Mouse (Mus musculus) kidney, postnatal 25 days (tissue): ENCODE results near the gene Slc25a23.

Experiments used
- DNase-seq, 2 experiments: peaks; one replicate each; pipeline ENCODE4 v3.0.0; 2021; ENCODE audit warnings: mixed read lengths in 2 of 2

Gene Slc25a23

GRCm38 (mm10) chr17:57059486-57059977, at the start of gene Slc25a23:
TSS of gene Slc25a23 (minus strand) at chr17:57059863.
- DNase-seq = peak; percentile 79 to 89

DNA sequence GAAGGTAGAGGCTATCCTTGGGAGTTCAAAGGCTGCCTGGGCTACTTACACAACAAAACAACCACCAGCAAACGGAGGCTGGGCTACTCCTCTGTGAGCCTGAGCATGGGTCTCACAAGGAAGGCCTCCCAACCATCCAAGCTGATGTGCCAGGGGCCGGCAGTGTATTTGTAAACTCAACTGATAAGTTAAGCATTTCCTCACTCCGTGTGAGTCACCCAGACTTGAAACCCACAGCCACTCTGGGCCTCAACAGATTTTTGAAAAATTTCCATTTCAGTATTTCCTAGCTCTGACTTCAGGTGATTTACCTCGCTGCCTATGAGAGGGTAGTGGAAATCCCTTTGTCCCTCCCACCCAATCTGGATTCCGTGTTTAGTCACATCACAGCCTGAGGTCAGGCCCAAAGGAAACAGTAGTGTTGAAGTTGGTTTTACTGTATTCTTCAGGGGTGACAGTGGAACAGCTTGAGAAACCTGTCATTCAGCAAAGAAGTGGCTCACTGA, 49.1 kb upstream of the Slc25a23 start:
- no peak for DNase-seq

- DNase-seq = no peak
Observed at GRCm38 (mm10) chr17:57108040-57108665, 48.5 kb upstream of the Slc25a23 start.

DNA sequence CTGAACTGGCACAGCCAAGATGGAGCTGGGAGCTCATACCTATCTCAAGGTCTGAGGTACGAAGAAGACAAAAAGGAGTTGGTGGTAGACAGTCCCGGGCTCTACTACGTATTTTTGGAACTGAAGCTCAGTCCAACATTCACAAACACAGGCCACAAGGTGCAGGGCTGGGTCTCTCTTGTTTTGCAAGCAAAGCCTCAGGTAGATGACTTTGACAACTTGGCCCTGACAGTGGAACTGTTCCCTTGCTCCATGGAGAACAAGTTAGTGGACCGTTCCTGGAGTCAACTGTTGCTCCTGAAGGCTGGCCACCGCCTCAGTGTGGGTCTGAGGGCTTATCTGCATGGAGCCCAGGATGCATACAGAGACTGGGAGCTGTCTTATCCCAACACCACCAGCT, 47.4 kb upstream of the Slc25a23 start:
- DNase-seq = no peak

DNA sequence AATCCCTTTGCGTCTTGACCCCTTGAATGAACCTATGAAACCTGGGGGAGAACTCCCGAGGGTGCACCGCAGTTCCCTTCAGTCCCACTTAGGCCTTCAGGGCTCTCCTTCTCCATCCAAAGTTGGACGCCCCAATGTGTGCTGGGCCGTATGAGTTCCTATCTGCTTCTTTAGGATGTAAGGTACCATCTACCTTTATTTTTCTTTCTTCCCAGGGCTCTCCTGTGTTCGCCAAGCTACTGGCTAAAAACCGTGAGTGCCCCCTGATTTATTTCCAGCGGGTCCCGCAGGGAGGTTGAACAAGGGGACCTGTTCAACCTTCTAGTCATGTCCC, 46.3 kb upstream of the Slc25a23 start:
- no peak for DNase-seq

GRCm38 (mm10) chr17:57105181-57106034, 45.7 kb upstream of the Slc25a23 start, which contains the start of gene Tnfsf9:
TSS of gene Tnfsf9 (plus strand) at chr17:57105325.
- peak; percentile 36 to 50 for DNase-seq

GRCm38 (mm10) chr17:57104496-57104895, 44.8 kb upstream of the Slc25a23 start:
- no peak for DNase-seq

DNA sequence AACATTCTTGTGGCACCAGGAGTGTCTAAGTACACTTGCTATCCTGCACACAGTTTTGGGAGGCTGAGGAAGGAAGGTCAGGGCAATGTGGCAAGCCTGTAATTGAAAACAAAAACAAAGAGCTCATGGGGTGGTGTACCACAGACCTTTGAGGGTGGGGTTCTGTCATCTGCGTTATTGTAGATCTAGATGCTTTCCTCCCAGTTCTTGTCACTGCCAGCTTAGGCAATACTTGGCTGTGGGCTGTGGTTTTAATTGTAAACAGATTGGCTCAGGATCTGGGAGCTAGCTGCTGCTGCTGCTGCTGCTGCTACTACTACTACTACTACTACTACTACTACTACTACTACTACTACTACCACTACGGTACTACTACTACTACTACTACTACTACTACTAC, 42.6 kb upstream of the Slc25a23 start:
- no peak for DNase-seq

DNA sequence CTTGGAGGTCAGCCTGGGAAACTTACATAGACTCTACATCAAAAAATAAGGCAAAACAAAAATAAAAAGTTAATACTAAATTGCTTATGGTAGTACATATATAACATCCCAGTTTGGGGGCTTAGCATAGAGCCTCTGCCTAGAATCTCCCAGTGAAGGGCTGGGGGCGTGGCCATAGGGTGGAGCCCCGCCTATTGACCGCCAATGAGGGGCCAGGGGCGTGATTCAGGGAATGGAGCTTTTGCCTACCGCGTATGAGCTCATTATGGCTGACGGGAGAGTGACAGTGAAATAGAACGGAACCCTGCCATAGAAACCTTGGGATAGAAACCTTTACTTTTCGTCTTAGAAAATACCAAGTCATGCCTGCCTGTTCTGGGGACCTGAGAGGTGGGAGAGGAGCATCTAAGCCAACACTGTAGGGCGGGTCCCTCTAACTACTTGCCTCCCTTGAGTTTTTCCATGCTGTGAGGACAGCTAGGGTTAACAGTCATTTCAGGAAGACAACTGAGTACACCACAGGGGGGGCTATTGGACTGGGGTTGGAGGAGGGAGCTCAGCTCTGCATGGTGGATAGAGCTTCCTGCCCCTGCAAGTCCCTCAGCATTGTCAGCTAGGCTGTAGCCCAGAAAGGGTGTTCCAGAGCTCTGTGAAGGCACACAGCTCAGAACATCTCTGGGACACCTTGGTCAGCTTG, 40.1 kb upstream of the Slc25a23 start:
- no peak for DNase-seq

DNA sequence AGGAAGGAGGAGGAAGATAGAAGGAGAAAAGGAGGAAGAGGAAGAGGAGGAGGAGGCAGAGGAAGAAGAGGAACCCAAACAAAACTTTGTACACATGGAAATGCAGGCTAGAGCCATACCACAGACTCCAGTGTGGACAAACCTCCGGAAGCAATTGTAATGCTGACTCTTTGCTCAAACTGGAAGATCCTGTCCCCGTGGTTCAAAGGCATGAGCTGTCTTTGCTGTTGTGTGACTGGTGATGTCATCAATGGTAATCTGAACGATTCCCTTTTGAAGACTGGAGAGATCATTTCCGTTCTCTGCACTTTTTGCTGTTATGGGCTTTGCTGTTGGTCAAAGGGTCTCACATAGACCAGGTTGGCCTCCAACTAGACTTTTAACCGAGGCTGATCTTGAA, 38.7 kb upstream of the Slc25a23 start:
- no peak for DNase-seq

DNA sequence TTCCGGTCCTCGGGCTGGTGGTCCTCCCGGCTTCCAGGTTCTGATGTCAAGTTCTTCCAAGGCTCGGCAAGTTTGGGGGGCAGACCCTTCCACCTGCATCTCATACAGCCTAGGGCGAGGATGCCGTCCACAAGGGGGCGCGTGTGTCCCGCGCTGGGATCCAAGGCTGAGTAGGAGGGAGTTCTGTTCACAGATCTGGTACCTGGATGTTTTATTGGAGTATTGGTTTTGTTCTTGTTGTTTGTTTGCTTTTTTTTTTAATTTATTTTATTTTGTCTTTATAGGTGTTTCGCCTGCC, 36.9 kb upstream of the Slc25a23 start:
- DNase-seq = peak; percentile 82 to 89

DNA sequence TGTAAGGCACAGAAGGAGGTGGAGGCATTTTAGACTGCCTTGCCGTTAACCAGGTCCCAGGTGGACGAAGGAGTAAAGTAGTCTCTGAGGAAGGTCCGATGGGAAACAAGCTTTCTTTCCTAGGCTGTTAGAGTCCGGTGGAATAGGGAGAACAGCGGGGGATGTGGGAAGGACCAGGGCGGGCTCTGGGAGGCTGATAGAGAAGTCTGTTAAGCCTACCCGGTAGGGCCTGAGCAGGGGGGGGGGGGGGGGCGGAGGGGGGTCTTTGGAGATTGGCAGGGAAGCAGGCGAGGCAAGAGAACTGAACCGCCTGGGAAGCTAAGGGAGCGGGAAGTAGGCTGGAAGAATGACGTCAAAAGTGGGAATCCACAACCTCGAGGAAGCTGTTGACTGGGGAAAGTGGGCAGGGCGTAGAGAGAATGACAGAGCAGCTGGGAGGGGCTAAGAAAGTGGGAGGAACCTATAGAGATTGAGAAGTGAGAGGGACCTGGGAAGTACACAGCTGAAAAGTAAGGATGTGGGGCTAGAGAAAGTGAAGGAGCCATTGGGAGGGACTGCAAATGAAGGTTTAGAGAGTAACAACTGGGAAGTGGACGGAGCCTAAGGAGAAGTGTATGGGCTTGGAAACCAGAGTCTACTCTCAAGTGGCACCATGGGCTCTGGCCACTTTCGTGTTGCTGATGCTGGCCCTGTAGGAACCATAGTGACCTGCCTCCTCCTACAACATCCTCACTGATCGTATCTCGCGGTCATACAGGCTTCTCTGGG, 36.4 kb upstream of the Slc25a23 start:
- DNase-seq = peak; percentile 62 to 64

- no peak for DNase-seq
Observed at GRCm38 (mm10) chr17:57094222-57094621, 34.6 kb upstream of the Slc25a23 start.

- no peak for DNase-seq
Observed at GRCm38 (mm10) chr17:57087049-57087832, 27.6 kb upstream of the Slc25a23 start, which contains the start of gene Tubb4a. TSS of gene Tubb4a (minus strand) at chr17:57087782.

DNA sequence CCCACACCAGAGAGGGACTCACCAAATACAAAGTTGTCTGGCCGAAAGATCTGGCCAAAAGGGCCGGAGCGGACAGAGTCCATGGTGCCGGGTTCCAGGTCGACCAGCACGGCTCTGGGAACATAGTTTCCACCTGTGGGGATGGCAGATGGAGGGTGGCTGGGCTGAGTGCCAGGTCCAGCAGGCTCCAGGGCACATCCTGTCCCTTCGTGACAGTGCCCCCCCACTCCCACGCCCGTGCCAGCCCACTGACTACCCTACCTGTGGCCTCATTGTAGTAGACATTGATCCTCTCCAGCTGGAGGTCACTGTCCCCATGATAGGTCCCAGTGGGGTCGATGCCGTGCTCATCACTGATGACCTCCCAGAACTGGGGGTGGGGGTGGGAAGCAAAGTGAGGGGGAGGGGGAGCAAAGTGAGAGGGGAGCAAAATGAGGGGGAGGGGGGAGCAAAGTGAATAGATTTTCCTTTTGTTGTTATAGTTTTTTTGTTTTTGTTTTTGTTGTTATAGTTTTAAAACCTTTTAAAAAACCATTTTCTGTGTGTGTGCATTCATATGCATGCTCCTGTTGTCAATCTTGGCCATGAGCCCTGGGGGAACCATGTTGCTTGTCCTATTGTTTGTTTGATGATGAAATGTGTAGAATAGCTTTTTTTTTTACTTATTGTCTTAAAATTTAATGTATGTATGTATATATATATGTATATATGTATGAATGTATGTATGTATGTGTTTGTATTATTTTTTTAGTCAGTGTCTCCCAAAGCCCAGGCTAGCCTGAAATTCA, 26.5 kb upstream of the Slc25a23 start:
- no peak for DNase-seq

DNA sequence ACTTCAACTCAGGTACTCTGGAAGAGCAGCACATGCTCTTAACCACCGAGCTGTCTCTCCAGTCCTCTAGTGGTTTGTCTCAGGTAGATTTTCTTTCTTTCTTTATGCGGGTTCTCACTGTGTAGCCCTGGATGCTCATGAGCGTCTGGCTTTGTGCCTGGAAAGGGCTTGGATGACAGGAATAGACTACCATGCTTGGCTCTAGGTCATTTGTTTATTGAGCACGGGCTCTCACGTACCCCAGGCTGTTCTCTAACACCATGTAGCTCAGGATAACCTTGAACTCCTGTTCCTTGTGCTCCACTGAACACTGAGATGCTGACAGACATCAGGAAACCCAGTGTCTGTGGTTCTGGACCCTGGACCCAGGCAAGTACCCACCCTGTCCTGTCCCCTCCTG, 22.8 kb upstream of the Slc25a23 start:
- DNase-seq = no peak

DNA sequence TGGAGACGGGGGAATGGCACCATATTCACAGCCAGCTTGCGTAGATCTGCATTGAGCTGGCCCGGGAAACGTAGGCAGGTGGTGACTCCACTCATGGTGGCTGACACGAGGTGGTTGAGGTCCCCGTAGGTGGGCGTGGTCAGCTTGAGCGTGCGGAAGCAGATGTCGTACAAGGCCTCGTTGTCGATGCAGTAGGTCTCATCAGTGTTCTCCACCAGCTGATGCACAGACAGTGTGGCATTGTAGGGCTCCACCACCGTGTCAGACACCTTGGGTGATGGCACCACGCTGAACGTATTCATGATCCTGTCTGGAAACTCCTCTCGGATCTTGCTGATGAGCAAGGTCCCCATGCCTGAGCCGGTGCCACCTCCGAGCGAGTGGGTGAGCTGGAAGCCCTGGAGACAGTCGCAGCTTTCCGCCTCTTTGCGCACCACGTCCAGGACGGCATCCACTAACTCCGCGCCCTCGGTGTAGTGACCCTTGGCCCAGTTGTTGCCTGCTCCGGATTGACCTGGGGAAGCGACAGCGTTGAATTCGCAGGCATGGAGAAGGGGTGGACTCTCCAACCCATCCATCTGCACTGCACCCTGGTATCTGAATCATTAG, 21.7 kb upstream of the Slc25a23 start:
- no peak for DNase-seq

GRCm38 (mm10) chr17:57079919-57080318, 20.3 kb upstream of the Slc25a23 start:
- DNase-seq = no peak

DNA sequence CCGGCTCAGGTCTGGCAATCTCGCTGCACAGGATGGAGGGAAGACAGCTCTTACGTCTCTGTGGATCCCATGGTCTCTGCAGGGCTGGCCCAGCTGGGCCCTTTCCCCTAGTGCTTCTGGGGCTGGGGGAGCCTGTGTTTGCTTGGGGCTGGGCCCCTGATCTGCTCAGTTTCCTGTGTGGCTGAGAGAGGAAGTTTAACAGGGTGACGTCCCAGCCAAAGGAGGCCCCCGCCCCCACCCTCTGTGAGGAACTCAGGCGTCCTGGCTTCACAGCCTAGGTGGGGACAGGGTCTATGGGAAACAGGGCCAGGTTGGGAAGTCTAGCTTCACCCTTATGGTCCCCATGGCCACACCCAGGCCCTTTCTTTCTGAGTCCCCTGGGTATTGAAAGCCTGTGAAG, 18.7 kb upstream of the Slc25a23 start, which contains the start of gene Dennd1c:
Gene Dennd1c (minus strand): TSS at position 179 of the 400 bp plus-strand sequence.
- no peak for DNase-seq

DNA sequence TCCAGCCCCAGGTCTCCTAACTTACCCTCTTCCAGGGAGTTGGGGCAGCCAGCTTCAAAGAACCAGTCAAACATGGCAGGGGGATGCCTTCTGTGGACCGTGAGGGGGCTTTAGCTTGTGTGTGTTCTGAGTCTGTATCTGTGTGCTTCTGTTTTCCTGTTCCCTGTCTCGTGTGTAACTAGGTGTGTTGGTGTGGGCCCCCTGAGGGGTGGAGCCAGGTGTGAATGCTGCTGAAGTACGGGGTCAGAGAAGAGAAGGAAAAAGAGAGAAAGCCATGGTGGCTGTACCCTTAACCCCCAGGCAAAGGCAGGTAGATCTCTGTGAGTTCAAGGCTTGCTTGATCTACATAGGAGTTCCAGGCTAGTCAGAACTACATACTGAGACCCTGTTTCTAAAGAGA, 17.3 kb upstream of the Slc25a23 start:
- no peak for DNase-seq
